Mouse (Mus musculus) embryonic facial prominence, embryonic 11.5 days (tissue): ENCODE data around the gene Cd2bp2. TPM values are rescaled to one million over a fixed set of nuclear protein-coding genes. Genes with fewer than 3 reads are reported as not detected.

Experiments
- ATAC-seq: fragments of 200-750 bp; cut with Nextera tagmentation; replicated peaks from 2 replicates; pipeline ENCODE4 v1.8.0; 2017; ENCODE audit warnings: low read depth; ENCODE audit not compliant: insufficient number of reproducible peaks, low FRiP score, low TSS enrichment
- DNase-seq: peaks from one replicate; pipeline ENCODE4 v3.0.0-alpha.2; 2015; ENCODE audit warnings: low spot score
- H3K27ac ChIP-seq: fragments of 300-500 bp; sonication (generic); replicated peaks from 2 replicates; pipeline ENCODE4 v1.5.1; 2014; ENCODE audit warnings: mild to moderate bottlenecking, low read depth, low read length, control low read depth
- H3K27me3 ChIP-seq: fragments of 300-500 bp; sonication (generic); 2 replicates; pipeline ENCODE4 v1.6.1; 2014; ENCODE audit warnings: mild to moderate bottlenecking, low read length, moderate library complexity, mixed read lengths; ENCODE audit not compliant: control insufficient read depth, insufficient read depth
- H3K36me3 ChIP-seq: fragments of 300-500 bp; sonication (generic); replicated peaks from 2 replicates; pipeline ENCODE4 v1.6.1; 2014; ENCODE audit warnings: low read depth, mild to moderate bottlenecking, low read length, moderate library complexity, mixed read lengths; ENCODE audit not compliant: control insufficient read depth, insufficient read depth
- H3K4me1 ChIP-seq: fragments of 300-500 bp; sonication (generic); 2 replicates; pipeline ENCODE4 v1.6.1; 2014; ENCODE audit warnings: low read length, mixed read lengths; ENCODE audit not compliant: control insufficient read depth, insufficient read depth
- H3K4me2 ChIP-seq: fragments of 300-500 bp; sonication (generic); 2 replicates; pipeline ENCODE4 v1.6.1; 2014; ENCODE audit warnings: low read depth, mild to moderate bottlenecking, control low read depth, low read length, moderate library complexity
- H3K4me3 ChIP-seq: fragments of 300-500 bp; sonication (generic); 2 replicates; pipeline ENCODE4 v1.5.1; 2014; ENCODE audit warnings: low read depth, low read length, control low read depth
- H3K9ac ChIP-seq: fragments of 300-500 bp; sonication (generic); replicated peaks from 2 replicates; pipeline ENCODE4 v1.6.1; 2014; ENCODE audit warnings: mild to moderate bottlenecking, control low read depth, low read length
- H3K9me3 ChIP-seq: fragments of 300-500 bp; sonication (generic); replicated peaks from 2 replicates; pipeline ENCODE4 v1.6.1; 2016; ENCODE audit warnings: mild to moderate bottlenecking, low read length, inconsistent platforms, mixed read lengths; ENCODE audit not compliant: control insufficient read depth
- WGBS: fragments of 180-500 bp; shearing (Covaris S2); extraction: QIAGEN DNeasy Blood & Tissue Kit; methylation state at CpG from one replicate; pipeline ENCODE4 v1.1.7; 2014; 5-methylcytosine and 5-hydroxymethylcytosine counted together
- polyA plus RNA-seq: library from polyadenylated mRNA; unstranded; fragments of >200 nt; fragmentation: Nextera tagmentation; extraction: Ambion mirVana; gene quantifications from 2 replicates; pipeline ENCODE4 v1.2.1, GENCODE M21; 2014

Gene Cd2bp2
- polyA plus RNA-seq, result 71.8 and 74.0 TPM in 2 replicates

- WGBS, result under 1% methylated on average over 51 of the region's 51 CpGs
- Histone ChIP-seq H3K27ac (peak within 1 kb of the TSS; percentile 87), H3K9ac (peak within 1 kb of the TSS; percentile 82), H3K27me3 (no peaks in the 10 kb centered on the region), H3K9me3 (no peaks in the 10 kb centered on the region), H3K4me2 (peak within 1 kb of the TSS; percentile 72), H3K4me3 (peak within 1 kb of the TSS; percentile 69), H3K36me3 (peaks cover 11% of the 10 kb centered on the region), H3K4me1 (no peaks in the 10 kb centered on the region; the same call in 1 of the 2 replicates)
- DNase-seq (peak; percentile 99), ATAC-seq (peak; percentile 92)
These were observed at the start of gene Cd2bp2 for GRCm38 (mm10) chr7:127195544-127196295. Gene Cd2bp2, minus strand, starts transcription at chr7:127196050.

- peak overlapping the region; percentile 93 for H3K9ac ChIP-seq
- peak; percentile 75 for ATAC-seq
- DNase-seq, result no peak
- H3K36me3 ChIP-seq, result no peaks in the 10 kb centered on the region; the same call in none of the 2 replicates
- H3K4me2 ChIP-seq, result peak overlapping the region; percentile 87
- H3K4me1 ChIP-seq, result peaks cover 5% of the 10 kb centered on the region; the same call in 1 of the 2 replicates
- no peaks in the 10 kb centered on the region for H3K27me3 ChIP-seq
- peak overlapping the region; percentile 84 for H3K4me3 ChIP-seq
- WGBS, result 12% methylated on average over 28 of the region's 33 CpGs
- no peaks in the 10 kb centered on the region for H3K9me3 ChIP-seq
- H3K27ac ChIP-seq, result peak overlapping the region; percentile 77
These were observed 49.0 kb upstream of the Cd2bp2 start for GRCm38 (mm10) chr7:127244658-127245510.

DNA sequence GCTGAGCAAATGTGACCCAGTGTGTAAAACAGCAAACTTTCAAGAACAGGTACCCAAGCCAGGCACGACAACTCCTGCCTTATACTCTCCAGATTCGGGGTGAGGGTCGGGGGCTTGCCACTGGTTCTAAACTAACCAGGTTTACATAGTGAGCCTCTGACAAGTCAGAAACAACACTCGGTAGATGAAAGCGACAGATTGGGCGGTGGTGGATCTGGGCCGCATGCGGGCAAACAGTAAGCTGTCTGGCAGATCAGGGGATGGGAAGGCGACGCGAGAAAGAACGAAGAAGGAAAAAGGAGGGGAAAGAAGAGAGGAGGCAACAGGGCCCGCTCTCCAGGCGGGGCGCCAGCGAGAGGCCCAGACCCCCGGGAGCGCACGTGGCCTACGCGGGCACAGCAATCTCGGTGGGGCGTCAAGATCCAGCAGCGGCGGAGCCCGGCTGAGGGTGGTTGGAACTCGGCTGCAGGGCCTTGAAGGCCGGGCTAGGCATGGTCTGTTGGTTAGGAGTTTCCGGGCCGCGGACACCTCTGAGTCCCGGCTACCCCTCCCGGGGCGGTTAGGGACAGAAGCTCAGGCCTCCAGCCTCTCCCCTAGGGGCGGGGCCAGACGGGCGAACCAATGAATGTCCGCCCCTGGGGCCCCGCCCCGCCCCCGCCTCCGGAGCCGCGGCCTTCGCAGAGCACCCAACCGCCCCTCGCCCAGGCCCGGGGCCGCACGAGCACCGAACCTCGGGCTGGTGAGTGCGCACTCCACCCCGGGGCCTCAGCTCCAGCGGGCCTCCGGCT is 48.2 kb upstream of the Cd2bp2 start, which contains the start of gene Zfp771:
Gene Zfp771, plus strand, starts transcription at position 405 of the 788 bp plus-strand sequence.
- no peaks in the 10 kb centered on the region; the same call in none of the 2 replicates for H3K36me3 ChIP-seq
- peak within 1 kb of the TSS; percentile 93 for H3K9ac ChIP-seq
- WGBS, result 1% methylated on average over 53 of the region's 56 CpGs
- no peaks in the 10 kb centered on the region for H3K9me3 ChIP-seq
- DNase-seq (peak; percentile 97), ATAC-seq (peak; percentile 95)
- H3K27ac ChIP-seq, result peak within 1 kb of the TSS; percentile 77
- peak within 1 kb of the TSS; percentile 84 for H3K4me3 ChIP-seq
- H3K4me2 ChIP-seq, result peak within 1 kb of the TSS; percentile 87
- no peaks in the 10 kb centered on the region for H3K27me3 ChIP-seq
- H3K4me1 ChIP-seq, result peaks cover 5% of the 10 kb centered on the region; the same call in 1 of the 2 replicates

DNA sequence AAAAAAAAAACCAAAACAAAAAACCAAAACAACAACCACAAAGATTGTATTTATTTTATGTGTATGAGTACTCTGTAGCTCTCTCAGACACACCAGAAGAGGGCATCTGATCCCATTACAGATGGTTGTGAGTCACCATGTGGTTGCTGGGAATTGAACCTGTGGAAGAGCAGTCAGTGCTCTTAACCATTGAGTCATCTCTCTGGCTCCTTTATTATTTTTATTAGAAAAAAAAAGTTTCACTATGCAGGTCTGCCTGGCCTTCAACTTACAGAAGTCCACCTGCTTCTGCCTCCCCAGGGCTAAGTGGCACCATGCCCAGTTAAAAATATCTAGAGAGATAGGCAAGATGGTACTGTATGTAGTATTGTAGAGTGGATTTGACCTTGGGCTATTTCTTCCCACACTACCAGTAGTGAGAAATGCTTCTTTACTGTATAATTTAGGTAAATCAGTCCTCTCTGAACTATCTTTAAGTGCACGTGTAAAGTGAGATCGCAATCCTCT is 47.6 kb upstream of the Cd2bp2 start:
- H3K9ac ChIP-seq, result peak overlapping the region; percentile 93
- H3K4me1 ChIP-seq, result peaks cover 5% of the 10 kb centered on the region; the same call in 1 of the 2 replicates
- DNase-seq (no peak), ATAC-seq (no peak)
- H3K27ac ChIP-seq, result peak overlapping the region; percentile 77; the same call in 1 of the 2 replicates
- H3K9me3 ChIP-seq, result no peaks in the 10 kb centered on the region
- H3K36me3 ChIP-seq, result no peaks in the 10 kb centered on the region; the same call in none of the 2 replicates
- H3K27me3 ChIP-seq, result no peaks in the 10 kb centered on the region
- H3K4me3 ChIP-seq, result peak overlapping the region; percentile 84
- WGBS, result 40% methylated on average over 2 of the region's 2 CpGs
- H3K4me2 ChIP-seq, result peak overlapping the region; percentile 87

GRCm38 (mm10) chr7:127234777-127235176 is 38.9 kb upstream of the Cd2bp2 start:
- 98% methylated on average over 2 of the region's 2 CpGs for WGBS
- Histone ChIP-seq H3K4me1 (peaks cover 5% of the 10 kb centered on the region; the same call in 1 of the 2 replicates), H3K27me3 (no peaks in the 10 kb centered on the region), H3K27ac (no peak overlapping the region), H3K4me2 (no peak overlapping the region), H3K36me3 (peaks cover 25% of the 10 kb centered on the region), H3K9me3 (no peaks in the 10 kb centered on the region), H3K4me3 (no peak overlapping the region), H3K9ac (no peak overlapping the region)
- DNase-seq (no peak), ATAC-seq (no peak)

- Histone ChIP-seq H3K36me3 (peaks cover 25% of the 10 kb centered on the region), H3K9ac (peak overlapping the region; percentile 99), H3K4me2 (peak overlapping the region; percentile 61), H3K27me3 (no peaks in the 10 kb centered on the region), H3K4me1 (peaks cover 5% of the 10 kb centered on the region; the same call in 1 of the 2 replicates), H3K4me3 (peak overlapping the region; percentile 98), H3K9me3 (no peaks in the 10 kb centered on the region), H3K27ac (peak overlapping the region; percentile 95; the same call in 1 of the 2 replicates)
- ATAC-seq (no peak), DNase-seq (no peak)
- WGBS, result 6% methylated on average over 9 of the region's 9 CpGs
These were observed 37.9 kb upstream of the Cd2bp2 start for GRCm38 (mm10) chr7:127233765-127234164.

GRCm38 (mm10) chr7:127233368-127233749 is 37.5 kb upstream of the Cd2bp2 start:
- H3K4me1 ChIP-seq, result peaks cover 5% of the 10 kb centered on the region; the same call in 1 of the 2 replicates
- peak; percentile 37 for ATAC-seq

More at GRCm38 (mm10) chr7:127233368-127233749, 37.5 kb upstream of the Cd2bp2 start:
- H3K27me3 ChIP-seq, result no peaks in the 10 kb centered on the region
- WGBS, result under 1% methylated on average over 27 of the region's 27 CpGs
- peak overlapping the region; percentile 98 for H3K4me3 ChIP-seq
- DNase-seq, result peak; percentile 67
- peak overlapping the region; percentile 95 for H3K27ac ChIP-seq
- H3K9ac ChIP-seq, result peak overlapping the region; percentile 99
- peaks cover 25% of the 10 kb centered on the region for H3K36me3 ChIP-seq
- H3K4me2 ChIP-seq, result peak overlapping the region; percentile 61
- H3K9me3 ChIP-seq, result no peaks in the 10 kb centered on the region
